Mouse (Mus musculus): ENCODE measurements at regions not wholly inside any gene's neighbourhood (a gene's known extent, or its start where the extent isn't known, plus 50 kb on each side); places are given as distances from the start of the nearest gene placed in this dataset.

DNA sequence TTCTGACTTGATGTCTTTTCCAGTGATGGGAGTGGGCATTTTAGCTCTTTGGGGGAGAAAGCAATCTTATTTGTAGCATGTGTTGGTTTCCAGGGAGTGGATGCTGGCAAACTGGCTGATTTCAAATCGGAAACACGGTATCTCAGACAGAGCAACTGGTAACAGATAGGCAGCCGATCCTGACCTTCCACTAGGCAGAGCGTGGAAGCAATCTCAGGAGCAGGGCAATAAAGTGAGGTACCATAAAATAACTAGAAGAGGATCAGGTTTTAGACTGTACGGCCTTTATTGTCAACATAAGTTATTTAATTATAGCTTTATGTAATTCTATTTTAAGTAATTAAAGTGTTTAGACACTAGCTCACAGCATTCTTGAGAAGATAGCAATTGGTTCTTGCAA lies 390.0 kb downstream of the Plk2 start:
- no peak for DNase-seq (ENCODE audit: low spot score)

DNA sequence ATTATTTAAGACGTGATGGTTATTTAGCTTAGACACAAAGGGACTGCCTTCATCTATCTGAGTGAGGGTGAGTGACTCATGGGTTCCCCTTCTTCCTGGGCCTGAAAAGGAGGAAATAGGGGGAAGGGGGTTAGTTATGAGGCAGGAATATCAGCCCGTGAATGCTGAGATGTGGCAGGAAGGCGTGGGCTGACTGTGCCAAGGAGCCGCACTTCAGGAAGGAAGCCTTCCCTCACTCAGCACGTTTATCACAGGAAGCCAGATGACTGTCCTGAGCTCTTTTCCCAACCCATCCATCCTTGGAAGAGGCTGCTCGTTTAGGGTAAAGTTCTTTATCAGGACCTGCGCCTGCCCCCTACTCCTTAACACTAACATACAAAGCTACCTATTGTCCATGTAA lies 403.5 kb downstream of the Plk2 start:
- DNase-seq (ENCODE audit: low spot score) = no peak

DNA sequence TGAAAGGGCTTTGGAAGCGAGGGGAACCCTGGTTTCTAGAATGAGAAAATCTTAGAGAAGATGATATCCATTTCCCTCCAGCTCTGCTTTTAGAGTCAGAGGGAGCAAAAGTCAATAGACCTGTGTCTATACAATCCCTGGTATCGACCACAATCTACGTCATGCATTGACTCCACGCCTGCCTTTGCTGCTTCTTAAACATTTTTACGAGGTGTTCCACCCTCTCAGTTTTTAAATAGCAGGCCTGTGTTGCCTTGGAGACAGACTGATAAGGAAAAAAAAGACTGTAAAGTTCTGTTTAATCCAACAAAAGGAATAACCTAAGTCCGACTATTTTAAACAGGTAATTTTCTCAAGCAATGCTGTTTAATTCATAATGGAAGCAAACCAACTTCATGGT lies 408.0 kb downstream of the Plk2 start:
- no peak for DNase-seq (ENCODE audit: low spot score)

DNA sequence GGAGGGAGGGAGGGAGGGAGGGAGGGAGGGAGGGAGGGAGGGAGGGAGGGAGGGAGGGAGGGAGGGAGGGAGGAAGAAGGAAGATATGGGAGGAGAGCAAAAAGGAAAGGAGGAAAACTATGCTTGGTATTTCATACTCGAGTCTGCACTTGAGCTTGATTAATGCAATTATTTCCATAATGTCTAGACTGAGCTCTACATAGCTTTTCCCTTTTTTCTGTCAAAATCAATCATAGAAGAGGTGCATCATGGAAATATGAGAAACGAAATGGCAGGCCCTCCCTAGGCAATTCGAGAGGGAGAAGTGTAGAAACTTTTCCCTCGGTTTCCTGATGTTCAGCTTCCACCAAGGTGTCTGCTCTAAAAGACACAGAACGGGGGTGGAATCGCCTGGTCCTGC lies 417.6 kb downstream of the Plk2 start:
- no peak for DNase-seq (ENCODE audit: low spot score)

DNA sequence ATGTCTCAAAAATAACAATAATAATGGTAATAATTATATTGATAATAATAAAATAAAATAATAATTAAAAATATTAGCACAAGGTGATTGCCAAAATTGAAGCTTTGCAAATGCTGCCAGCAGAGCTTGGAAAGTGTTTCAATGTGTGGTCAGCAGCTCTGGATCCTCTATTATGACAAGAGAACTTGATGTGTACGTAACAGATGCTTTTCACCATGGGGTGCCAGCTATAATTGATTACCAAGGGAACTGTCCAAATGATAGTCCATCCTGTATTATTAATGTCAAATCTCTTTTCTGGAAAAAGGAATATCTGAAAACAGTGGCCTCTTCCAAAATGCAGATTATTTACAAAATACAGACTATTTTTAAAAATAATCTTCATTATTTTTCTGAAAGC lies 419.2 kb downstream of the Plk2 start:
- no peak for DNase-seq (ENCODE audit: low spot score)

DNA sequence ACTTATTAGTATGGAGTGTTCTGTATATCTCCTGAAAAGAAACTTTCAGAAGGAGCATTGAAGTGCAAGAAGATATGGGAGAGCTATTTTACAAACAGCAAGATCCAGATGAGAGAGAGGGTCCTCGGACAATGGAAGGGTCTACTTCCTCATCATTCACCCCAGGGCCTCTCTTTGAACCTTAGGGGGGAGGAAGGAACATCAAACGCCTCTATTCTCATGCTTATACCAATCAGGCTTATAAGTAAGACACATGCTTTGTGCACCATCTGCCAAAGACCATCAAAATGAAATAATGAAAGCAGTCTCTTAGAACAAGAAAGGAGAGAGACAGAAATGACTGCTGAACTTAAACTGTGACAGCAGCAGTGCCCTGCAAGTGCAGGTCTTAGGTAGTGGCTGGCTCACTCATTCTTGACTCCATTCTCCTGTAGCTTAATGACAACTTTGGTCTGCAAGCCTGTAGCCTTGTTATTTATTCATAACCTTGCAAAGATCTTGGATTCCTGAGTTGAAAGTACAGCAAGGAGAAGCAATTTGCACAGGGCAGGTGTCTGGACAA lies 424.5 kb downstream of the Plk2 start:
- DNase-seq (ENCODE audit: low spot score) = no peak

- no peak for DNase-seq (ENCODE audit: low spot score)
These were observed 429.9 kb upstream of the Actbl2 start for GRCm38 (mm10) chr13:110824878-110825277.

DNA sequence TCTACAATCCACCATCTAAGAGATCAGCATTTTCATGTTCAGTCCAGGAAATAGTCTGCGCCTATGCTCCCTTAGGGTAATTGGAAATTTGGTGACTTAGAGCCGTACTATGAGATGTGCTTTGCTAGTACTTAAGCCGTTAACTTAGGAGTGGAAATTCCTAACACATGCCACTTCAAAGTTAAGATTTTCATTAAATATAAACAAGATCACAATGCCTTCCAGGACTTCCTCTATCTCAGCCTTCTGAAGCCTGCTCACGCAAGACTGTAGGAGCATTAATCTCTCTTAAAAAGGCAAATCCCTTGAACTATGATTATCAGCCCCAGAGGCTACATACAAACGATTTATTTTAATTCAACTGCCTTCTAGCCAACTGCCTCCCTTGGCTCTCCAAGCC lies 422.4 kb upstream of the Actbl2 start:
- no peak for DNase-seq (ENCODE audit: low spot score)

DNA sequence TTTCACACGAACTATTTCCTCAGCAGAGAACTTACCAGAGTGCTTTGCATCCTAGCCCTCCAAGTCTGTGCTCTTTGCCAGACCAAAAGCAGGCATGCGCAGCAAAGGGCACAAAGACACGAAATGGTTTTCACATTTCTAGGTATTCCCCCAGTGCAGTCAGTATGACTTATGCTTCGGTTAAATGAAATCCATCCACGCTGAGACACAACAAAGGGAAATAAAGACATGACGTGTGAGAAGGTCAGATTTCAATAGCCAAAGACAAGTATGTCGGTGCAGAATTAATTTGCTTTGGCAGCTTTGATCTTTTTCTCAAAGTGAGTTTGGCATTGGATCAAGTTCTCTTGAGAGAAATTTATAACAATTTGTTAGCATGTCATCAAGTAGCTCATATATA lies 417.9 kb upstream of the Actbl2 start:
- no peak for DNase-seq (ENCODE audit: low spot score)

- no peak for DNase-seq (ENCODE audit: low spot score)
These were observed 412.9 kb upstream of the Actbl2 start for GRCm38 (mm10) chr13:110841949-110842348.

DNA sequence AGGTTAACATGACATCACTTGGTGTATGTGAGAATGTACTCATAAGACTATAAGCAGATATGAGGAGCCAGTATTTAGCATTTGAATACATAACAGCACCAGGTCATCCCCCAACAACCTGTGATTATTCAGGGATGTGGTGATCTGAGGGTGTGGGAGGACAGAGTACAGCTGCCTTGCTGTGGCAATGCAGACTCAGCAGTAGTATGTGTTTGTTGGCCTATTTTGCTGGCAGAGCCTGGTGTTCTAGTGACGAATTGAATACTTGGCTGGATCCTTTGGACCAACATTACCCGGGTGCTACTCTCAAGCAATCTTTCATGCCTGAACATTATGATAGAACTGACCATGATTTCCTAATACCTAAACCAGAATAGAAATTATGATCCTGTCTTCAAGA lies 409.1 kb upstream of the Actbl2 start:
- DNase-seq (ENCODE audit: low spot score) = no peak

DNA sequence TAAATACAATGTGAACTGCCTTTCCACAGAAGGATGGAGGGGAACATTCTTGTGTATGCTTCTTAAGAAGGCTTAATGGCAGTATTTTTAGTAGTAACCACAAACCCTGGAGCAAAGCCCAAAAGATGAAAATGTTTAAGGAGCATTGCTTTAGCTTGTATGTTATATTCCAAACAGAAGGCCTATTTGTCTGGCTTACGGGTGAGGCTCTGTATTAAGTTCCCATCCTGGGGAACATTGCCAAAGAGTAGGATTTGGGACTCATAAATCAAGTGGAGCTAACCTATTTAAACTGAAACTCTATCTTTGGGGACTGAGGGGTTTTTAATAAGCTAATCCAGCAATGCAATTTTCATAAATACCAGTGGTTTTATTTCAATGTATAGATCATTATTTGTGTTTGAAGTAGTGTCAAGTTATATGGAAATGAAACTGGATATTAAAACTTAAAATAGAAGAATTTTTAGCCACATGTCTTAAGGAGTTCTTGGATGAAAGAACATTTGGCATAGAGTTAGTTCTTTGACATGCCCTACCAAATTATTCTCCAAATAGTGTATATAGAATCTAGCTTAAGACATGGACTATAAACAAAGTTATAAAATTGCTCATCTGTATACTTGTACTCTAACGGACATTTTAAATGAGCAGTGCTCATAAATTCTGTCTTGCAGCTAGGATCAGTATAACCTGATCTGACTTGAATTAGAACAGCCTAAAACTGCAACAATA lies 401.7 kb upstream of the Actbl2 start:
- DNase-seq (ENCODE audit: low spot score) = no peak

GRCm38 (mm10) chr13:110854213-110854612 lies 400.6 kb upstream of the Actbl2 start:
- DNase-seq (ENCODE audit: low spot score) = no peak

DNA sequence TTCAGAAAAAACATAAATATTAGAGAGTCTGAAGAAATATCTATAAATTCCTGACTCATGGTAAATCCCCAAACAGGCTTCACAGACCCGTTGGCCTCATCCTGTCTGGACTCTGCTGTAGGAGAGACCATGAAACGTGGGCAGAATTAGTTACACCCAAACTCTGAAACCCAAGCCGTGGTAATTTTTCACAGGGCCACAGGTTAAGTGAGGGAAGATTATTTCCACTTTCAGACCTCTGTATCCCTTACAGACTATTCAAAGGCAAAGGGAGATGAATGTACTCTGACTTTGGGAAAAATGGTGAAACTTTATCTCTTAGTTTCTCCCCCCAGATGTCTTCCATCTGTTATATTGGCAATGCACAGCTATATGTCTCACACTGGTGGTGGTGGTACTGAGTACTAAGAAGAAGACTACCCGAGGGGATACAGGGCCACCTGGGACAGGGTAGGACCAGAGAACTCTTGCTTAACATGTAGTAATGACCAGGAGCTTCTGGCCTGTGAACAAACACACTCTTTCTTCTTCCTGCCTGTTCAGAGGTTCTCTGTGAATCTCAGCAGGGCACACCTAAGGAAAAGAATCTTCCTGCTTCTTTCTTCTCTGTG lies 388.8 kb upstream of the Actbl2 start:
- no peak for DNase-seq (ENCODE audit: low spot score)

DNA sequence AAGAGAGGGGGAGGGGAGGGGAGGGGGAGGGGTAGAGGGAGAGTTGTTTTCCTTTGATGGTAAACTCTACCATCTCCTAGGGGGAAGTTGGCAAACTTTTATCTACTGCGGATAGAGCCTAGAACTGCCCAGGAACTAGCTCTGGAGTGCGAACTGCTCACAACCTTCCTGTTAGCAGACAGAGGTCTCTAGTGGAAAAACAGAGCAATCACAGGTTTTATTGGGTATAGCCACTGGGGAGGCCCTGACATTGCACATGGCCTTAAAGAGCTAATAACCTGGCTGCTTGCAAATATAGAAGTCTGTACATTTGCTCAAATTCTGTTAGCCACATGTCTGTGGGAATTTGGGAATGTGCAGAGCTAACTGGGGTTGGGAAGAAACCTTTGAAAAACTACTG lies 388.1 kb upstream of the Actbl2 start:
- no peak for DNase-seq (ENCODE audit: low spot score)

GRCm38 (mm10) chr13:110871125-110871775 lies 383.6 kb upstream of the Actbl2 start:
- no peak for DNase-seq (ENCODE audit: low spot score)

GRCm38 (mm10) chr13:110871776-110872135 lies 383.1 kb upstream of the Actbl2 start:
- DNase-seq (ENCODE audit: low spot score) = no peak

DNA sequence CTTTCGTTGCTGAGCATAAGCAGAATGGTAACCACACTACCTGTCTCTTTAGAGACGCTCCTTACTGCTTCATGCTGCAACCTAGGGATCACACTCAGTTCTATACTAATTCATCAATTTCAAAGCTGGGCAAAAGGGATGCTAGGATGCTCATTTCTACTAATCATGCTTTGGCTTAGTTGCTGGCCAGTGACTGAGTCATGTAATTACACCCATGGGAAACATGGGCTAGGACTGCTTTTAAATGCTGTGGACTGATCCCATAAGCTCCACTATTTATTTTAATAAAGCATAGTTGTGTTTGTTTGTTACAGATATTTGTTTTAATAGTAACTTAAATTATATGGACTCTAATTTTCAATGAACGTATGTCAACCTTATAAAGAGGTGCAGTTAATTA lies 373.2 kb upstream of the Actbl2 start:
- DNase-seq (ENCODE audit: low spot score) = no peak

DNA sequence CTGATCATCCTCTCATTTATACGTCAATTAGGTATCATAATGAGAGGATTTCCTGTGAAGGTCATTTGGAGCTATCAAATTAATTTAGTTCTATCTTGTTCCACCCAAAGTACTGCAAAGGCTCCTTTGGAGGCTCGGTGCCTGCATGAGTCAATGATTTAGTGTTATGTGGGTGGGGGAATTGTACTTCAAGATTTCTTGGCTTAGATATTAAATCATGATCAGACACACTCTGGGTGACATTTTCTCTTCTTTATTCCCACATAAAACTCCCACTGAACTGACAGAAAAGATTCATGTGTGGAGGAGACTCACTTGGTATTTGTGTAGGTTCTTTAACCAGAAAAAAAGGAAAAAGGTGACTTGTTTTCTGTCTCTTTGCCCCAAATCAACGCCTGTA lies 372.6 kb upstream of the Actbl2 start:
- no peak for DNase-seq (ENCODE audit: low spot score)

DNA sequence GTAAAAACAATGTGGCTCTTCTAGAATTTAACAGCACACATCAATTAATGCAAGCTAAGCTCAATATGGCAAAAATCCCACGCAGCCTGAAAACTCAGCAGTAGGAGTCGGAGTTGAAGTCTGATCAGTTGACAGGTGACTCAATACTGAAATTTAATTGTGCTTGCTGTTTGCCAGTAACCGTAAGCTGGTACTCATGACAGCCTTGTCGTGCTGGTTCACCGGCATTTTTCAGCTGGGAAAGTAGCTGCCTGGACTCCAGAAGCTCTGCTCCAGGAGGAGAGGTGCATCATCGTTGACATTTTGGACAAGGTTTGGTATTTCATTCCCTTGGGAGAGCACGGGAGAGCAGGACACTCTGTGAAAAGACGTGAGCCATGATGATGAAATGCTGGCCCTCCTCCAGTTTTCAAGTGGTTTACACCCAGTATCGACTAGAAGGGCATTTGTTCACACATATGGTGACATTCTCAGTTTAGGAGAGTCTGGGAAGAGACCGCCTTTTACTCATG lies 372.1 kb upstream of the Actbl2 start:
- no peak for DNase-seq (ENCODE audit: low spot score)

DNA sequence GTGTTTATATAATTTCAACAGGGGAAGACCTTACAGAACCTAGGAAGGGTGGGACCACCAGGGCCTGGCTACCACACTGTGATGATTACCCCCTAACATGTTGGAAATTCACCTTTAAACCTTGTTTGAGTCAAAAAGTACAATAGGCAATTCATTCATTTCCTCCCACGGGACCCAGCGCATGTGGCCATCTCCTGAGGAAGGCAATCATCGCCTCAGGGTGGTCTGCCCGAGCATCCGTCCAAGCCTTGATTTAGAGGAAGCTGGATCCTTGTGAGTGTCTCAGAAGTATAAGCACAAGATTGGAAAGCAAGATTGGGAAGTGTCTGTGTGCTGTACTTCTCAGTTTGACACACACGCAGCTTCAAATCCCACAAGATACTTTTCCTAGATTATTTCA lies 360.9 kb upstream of the Actbl2 start:
- no peak for DNase-seq (ENCODE audit: low spot score)

DNA sequence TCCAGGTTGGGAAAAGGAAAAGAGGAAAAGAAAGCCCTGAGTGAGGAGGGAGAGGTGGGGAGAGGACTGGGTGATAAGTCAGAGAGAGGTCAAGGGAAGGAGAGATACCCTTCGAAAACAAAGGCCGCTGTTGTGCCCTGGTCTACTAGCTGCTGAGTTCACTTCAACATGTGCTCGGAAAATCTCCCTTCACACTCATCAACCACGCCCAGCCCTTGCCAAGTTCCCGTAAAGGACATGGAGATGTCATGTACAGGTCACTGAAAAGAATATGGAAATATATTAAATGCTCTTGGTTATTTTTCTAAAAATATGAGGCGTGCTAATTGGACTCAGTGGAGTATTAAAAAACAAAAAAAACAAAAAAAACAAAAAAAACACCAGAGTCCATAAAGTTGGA lies 359.5 kb upstream of the Actbl2 start:
- no peak for DNase-seq (ENCODE audit: low spot score)

GRCm38 (mm10) chr13:110895900-110896299 lies 358.9 kb upstream of the Actbl2 start:
- DNase-seq (ENCODE audit: low spot score) = no peak
